Comparison of ENCODE assay signal across 31 mouse cellular contexts in genomic region chr17:86967048-86967447, GRCm38 (mm10). TPM values are rescaled to one million over a fixed set of nuclear protein-coding genes. Genes with fewer than 3 reads are reported as not detected.
DNase-seq lines count a peak whose midpoint lies in the region; ATAC-seq and TF ChIP-seq lines count a peak whose summit lies in the region.
"Had no signal": no experiment of that assay in that cellular context is flagged by ENCODE, and none has a peak within 500 bp of the region (broad histone marks: within the 10 kb centered on the region; RNA-seq: fewer than 3 reads in every experiment).

No protein-coding gene starts in this region.

- intact Hi-C loops in heart, postnatal 36 days (cut with DNase I), result no loop called here

- no peak for ATAC-seq in heart, embryonic 12.5 days (ENCODE audit: insufficient number of reproducible peaks, low FRiP score)
- ATAC-seq in erythroblast, adult 5-6 weeks (replicated peaks; ENCODE audit: low FRiP score, poor library complexity, severe bottlenecking), result no peak
- ATAC-seq: forebrain, embryonic 13.5 days had no signal

- H3K9ac ChIP-seq in heart, embryonic 12.5 days, result peak overlapping the region; percentile 45; the same call in 1 of the 2 replicates
- H3K9ac ChIP-seq: forebrain, embryonic 13.5 days; hindbrain, embryonic 15.5 days; liver, embryonic 14.5 days; lung, embryonic 14.5 days; midbrain, embryonic 12.5 days; stomach, embryonic 15.5 days had no signal

- no peak overlapping the region for H3K4me2 ChIP-seq in heart, embryonic 12.5 days
- H3K4me2 ChIP-seq: forebrain, embryonic 13.5 days; hindbrain, embryonic 15.5 days; lung, embryonic 14.5 days; midbrain, embryonic 12.5 days; stomach, embryonic 15.5 days had no signal

- H3K27me3 ChIP-seq in heart, embryonic 12.5 days (replicated peaks), result no peaks in the 10 kb centered on the region
- H3K27me3 ChIP-seq: forebrain, embryonic 13.5 days; hindbrain, embryonic 15.5 days; midbrain, embryonic 12.5 days; stomach, embryonic 15.5 days had no signal

- 89% methylated on average over 12 of the region's 12 CpGs for WGBS in heart, embryonic 12.5 days

- DNase-seq in heart, postnatal 36 days, result no peak
- no peak for DNase-seq in layer of hippocampus, adult 2 months (ENCODE audit: low spot score in 2 of 2)
- no peak for DNase-seq in layer of hippocampus, postnatal 10 days (ENCODE audit: low spot score in 2 of 2)
- peak; percentile 25 for DNase-seq in A20 (ENCODE audit: low read depth, low spot score)
- DNase-seq: adrenal gland, adult 2 months; kidney, adult 8-10 months; kidney, postnatal 10 days; lung, embryonic 14.5 days; right cerebral cortex, postnatal 25 days; thymus, postnatal 25 days had no signal

- TF ChIP-seq CTCF in layer of hippocampus, adult 2 months (conservative IDR thresholded peaks at IDR 0.05), result no peak

- peaks cover 57% of the 10 kb centered on the region for H3K4me1 ChIP-seq in heart, embryonic 12.5 days (replicated peaks)
- H3K4me1 ChIP-seq in brown adipose tissue, adult 24 weeks (ENCODE audit: control insufficient read depth, insufficient read depth, insufficient read length, low read length), result peaks cover 12% of the 10 kb centered on the region

- no peak overlapping the region for H3K4me3 ChIP-seq in heart, embryonic 12.5 days
- no peak overlapping the region for H3K4me3 ChIP-seq in layer of hippocampus, adult 2 months
- no peak overlapping the region for H3K4me3 ChIP-seq in brown adipose tissue, adult 24 weeks (ENCODE audit: insufficient read depth, low read depth, low read length)
- H3K4me3 ChIP-seq: forebrain, embryonic 13.5 days; hindbrain, embryonic 15.5 days; midbrain, embryonic 12.5 days; stomach, embryonic 15.5 days had no signal

- H3K9me3 ChIP-seq in heart, embryonic 12.5 days (replicated peaks), result no peaks in the 10 kb centered on the region
- H3K9me3 ChIP-seq: forebrain, embryonic 13.5 days; hindbrain, embryonic 15.5 days; midbrain, embryonic 12.5 days; stomach, embryonic 15.5 days had no signal

- H3K27ac ChIP-seq in heart, embryonic 12.5 days (ENCODE audit: poor library complexity, severe bottlenecking), result peak overlapping the region; percentile 91
- peak overlapping the region; percentile 33; the same call in 1 of the 2 replicates for H3K27ac ChIP-seq in layer of hippocampus, adult 2 months
- H3K27ac ChIP-seq in brown adipose tissue, adult 24 weeks (replicated peaks; ENCODE audit: low read depth, low read length), result peak overlapping the region; percentile 26
- H3K27ac ChIP-seq: forebrain, embryonic 13.5 days; liver, embryonic 14.5 days; midbrain, embryonic 12.5 days; stomach, embryonic 15.5 days had no signal

- H3K36me3 ChIP-seq in heart, embryonic 12.5 days, result peaks cover 38% of the 10 kb centered on the region
- H3K36me3 ChIP-seq: hindbrain, embryonic 15.5 days; midbrain, embryonic 12.5 days had no signal

RNA-seq across cellular contexts. Expression of gene Rhoq, which starts 4.2 kb away (rescaled TPM):
- polyA plus RNA-seq in heart, embryonic 12.5 days (2016; fragmentation: Nextera tagmentation; extraction: Ambion mirVana), result 28.4 and 32.6 TPM in 2 replicates
- total RNA-seq in heart, postnatal 36 days (2021), result 100 to 1,000 TPM; 144 to 146 TPM
- 10 to 100 TPM; 25.5 to 35.0 TPM for total RNA-seq in layer of hippocampus, adult 2 months (2021)
- 10 to 100 TPM; 38.6 to 39.4 TPM for total RNA-seq in layer of hippocampus, postnatal 10 days (2021)
- 122 and 182 TPM in 2 replicates for polyA plus RNA-seq in brown adipose tissue, adult 24 weeks (2012; ENCODE audit: insufficient read depth, insufficient read length, missing spikeins)
- 1.7 and 2.5 TPM in 2 replicates for total RNA-seq in erythroblast, adult 5-6 weeks (2015; ENCODE audit: low replicate concordance)
- total RNA-seq in erythroblast, adult 5-6 weeks (2017; ENCODE audit: low replicate concordance), result 2.5 and 7.2 TPM in 2 replicates

RNA-seq across cellular contexts. Expression of gene Atp6v1e2, which starts 19.4 kb away (rescaled TPM):
- polyA plus RNA-seq in heart, embryonic 12.5 days (2016; fragmentation: Nextera tagmentation; extraction: Ambion mirVana), result not detected in 2 replicates
- total RNA-seq in heart, postnatal 36 days (2021), result not detected
- total RNA-seq in layer of hippocampus, adult 2 months (2021), result not detected
- total RNA-seq in layer of hippocampus, postnatal 10 days (2021), result under 1 TPM in 1 of 2 experiments, not detected in 1; 0.37 TPM
- not detected in 2 replicates for polyA plus RNA-seq in brown adipose tissue, adult 24 weeks (2012; ENCODE audit: insufficient read depth, insufficient read length, missing spikeins)
- not detected in 2 replicates for total RNA-seq in erythroblast, adult 5-6 weeks (2015; ENCODE audit: low replicate concordance)
- not detected in 2 replicates for total RNA-seq in erythroblast, adult 5-6 weeks (2017; ENCODE audit: low replicate concordance)
- total RNA-seq: adrenal gland, adult 2 months; adrenal gland, postnatal 4 days; gastrocnemius, adult 18-20 months; hematopoietic stem cell, adult 5-6 weeks; layer of hippocampus, adult 18-20 months; left cerebral cortex, adult 18-20 months; megakaryocyte, adult 5-6 weeks; MEL; neutrophil, adult 5-6 weeks had no signal
- polyA plus RNA-seq: adrenal gland, adult 2 months; C2C12; cerebellum, adult 2 months; forebrain, embryonic 13.5 days; intestine, embryonic 14.5 days; limb, embryonic 14.5 days; liver, embryonic 14.5 days; lung, embryonic 14.5 days; stomach, embryonic 15.5 days had no signal

RNA-seq across cellular contexts. Expression of gene Tmem247, which starts 49.9 kb away (rescaled TPM):
- not detected in 2 replicates for polyA plus RNA-seq in heart, embryonic 12.5 days (2016; fragmentation: Nextera tagmentation; extraction: Ambion mirVana)
- total RNA-seq in heart, postnatal 36 days (2021), result not detected
- total RNA-seq in layer of hippocampus, adult 2 months (2021), result not detected
- not detected for total RNA-seq in layer of hippocampus, postnatal 10 days (2021)
- polyA plus RNA-seq in brown adipose tissue, adult 24 weeks (2012; ENCODE audit: insufficient read depth, insufficient read length, missing spikeins), result not detected in 2 replicates
- total RNA-seq in erythroblast, adult 5-6 weeks (2015; ENCODE audit: low replicate concordance), result not detected in 2 replicates
- total RNA-seq in erythroblast, adult 5-6 weeks (2017; ENCODE audit: low replicate concordance), result not detected in 2 replicates
- total RNA-seq: adrenal gland, adult 2 months; adrenal gland, postnatal 4 days; gastrocnemius, adult 18-20 months; hematopoietic stem cell, adult 5-6 weeks; layer of hippocampus, adult 18-20 months; left cerebral cortex, adult 18-20 months; left cerebral cortex, postnatal 25 days; megakaryocyte, adult 5-6 weeks; MEL; neutrophil, adult 5-6 weeks had no signal
- polyA plus RNA-seq: adrenal gland, adult 2 months; C2C12; cerebellum, adult 2 months; forebrain, embryonic 13.5 days; hindbrain, embryonic 15.5 days; intestine, embryonic 14.5 days; limb, embryonic 14.5 days; liver, embryonic 14.5 days; lung, embryonic 14.5 days; midbrain, embryonic 12.5 days; stomach, embryonic 15.5 days had no signal

RNA-seq across cellular contexts. Expression of gene Pigf, which starts 58.2 kb away (rescaled TPM):
- polyA plus RNA-seq in heart, embryonic 12.5 days (2016; fragmentation: Nextera tagmentation; extraction: Ambion mirVana), result 16.9 and 21.5 TPM in 2 replicates
- 1 to 10 TPM; 3.5 to 4.1 TPM for total RNA-seq in heart, postnatal 36 days (2021)
- total RNA-seq in layer of hippocampus, adult 2 months (2021), result 10 to 100 TPM; 15.0 to 18.1 TPM
- 10 to 100 TPM; 15.7 to 20.1 TPM for total RNA-seq in layer of hippocampus, postnatal 10 days (2021)
- 9.2 and 11.6 TPM in 2 replicates for polyA plus RNA-seq in brown adipose tissue, adult 24 weeks (2012; ENCODE audit: insufficient read depth, insufficient read length, missing spikeins)
- 11.7 TPM in 1 of 2 replicates, not detected in the other for total RNA-seq in erythroblast, adult 5-6 weeks (2015; ENCODE audit: low replicate concordance)
- 0.42 and 6.1 TPM in 2 replicates for total RNA-seq in erythroblast, adult 5-6 weeks (2017; ENCODE audit: low replicate concordance)

RNA-seq across cellular contexts. Expression of gene Cript, which starts 58.3 kb away (rescaled TPM):
- polyA plus RNA-seq in heart, embryonic 12.5 days (2016; fragmentation: Nextera tagmentation; extraction: Ambion mirVana), result 115 TPM in 2 replicates
- 10 to 100 TPM; 44.1 to 44.4 TPM for total RNA-seq in heart, postnatal 36 days (2021)
- total RNA-seq in layer of hippocampus, adult 2 months (2021), result 10 to 100 TPM; 52.3 to 52.5 TPM
- total RNA-seq in layer of hippocampus, postnatal 10 days (2021), result 10 to 100 TPM; 53.9 to 59.0 TPM
- 96.6 and 131 TPM in 2 replicates for polyA plus RNA-seq in brown adipose tissue, adult 24 weeks (2012; ENCODE audit: insufficient read depth, insufficient read length, missing spikeins)
- 89.9 and 95.5 TPM in 2 replicates for total RNA-seq in erythroblast, adult 5-6 weeks (2015; ENCODE audit: low replicate concordance)
- 51.6 and 60.5 TPM in 2 replicates for total RNA-seq in erythroblast, adult 5-6 weeks (2017; ENCODE audit: low replicate concordance)

Comparison
In these comparisons a context has a peak if more than half of its experiments do, and no peak if none do; other contexts are left out.
1. H3K27ac ChIP-seq: peak in every context shown above with its lines; median percentile 91 in heart, embryonic 12.5 days; 33 in layer of hippocampus, adult 2 months; 26 in brown adipose tissue, adult 24 weeks.